Mouse (Mus musculus) macrophage (primary cell): ENCODE measurements around the gene Plxna1. TPM values are rescaled to one million over a fixed set of nuclear protein-coding genes. Genes with fewer than 3 reads are reported as not detected.
A peak's percentile ranks its signal among the peaks of the same experiment; 100 is the strongest.

Experiments used
- H3K27ac ChIP-seq: fragments of 350-480 bp; formaldehyde crosslinking; 2 replicates; pipeline ENCODE4 v1.9.0; 2021
- H3K36me3 ChIP-seq: fragments of 350-480 bp; formaldehyde crosslinking; 2 replicates; pipeline ENCODE4 v1.9.0; 2021; ENCODE audit errors: inconsistent target
- H3K4me3 ChIP-seq: fragments of 350-480 bp; formaldehyde crosslinking; 2 replicates; pipeline ENCODE4 v1.9.0; 2021; ENCODE audit errors: inconsistent target
- H3K79me2 ChIP-seq: fragments of 350-480 bp; formaldehyde crosslinking; 2 replicates; pipeline ENCODE4 v1.9.0; 2021; ENCODE audit errors: inconsistent target
- WGBS: methylation state at CpG from one replicate; pipeline ENCODE4 v1.1.7; 2026; ENCODE audit warnings: inconsistent platforms; ENCODE audit not compliant: missing documents; 5-methylcytosine and 5-hydroxymethylcytosine counted together
- polyA plus RNA-seq: library from polyadenylated mRNA; stranded (reverse); fragments of 250-400 nt; gene quantifications from 3 replicates; pipeline ENCODE4 v1.2.4, GENCODE M21; 2018; ENCODE audit warnings: inconsistent platforms

The Plxna1 gene
- polyA plus RNA-seq, 1 experiment from 2014 or later, result 104 TPM

GRCm38 (mm10) chr6:89381851-89382250, 19.4 kb upstream of the Plxna1 start:
- Histone ChIP-seq H3K4me3 (no peak overlapping the region), H3K79me2 (no peaks in the 10 kb centered on the region), H3K27ac (no peak overlapping the region), H3K36me3 (no peaks in the 10 kb centered on the region)
- 94% methylated on average over 5 of the region's 5 CpGs for WGBS

GRCm38 (mm10) chr6:89381172-89381571, 18.8 kb upstream of the Plxna1 start:
- 83% methylated on average over 3 of the region's 3 CpGs for WGBS
- no peaks in the 10 kb centered on the region for H3K36me3 ChIP-seq
- no peak overlapping the region for H3K4me3 ChIP-seq
- no peak overlapping the region for H3K27ac ChIP-seq
- H3K79me2 ChIP-seq, result no peaks in the 10 kb centered on the region

GRCm38 (mm10) chr6:89380751-89381150, 18.3 kb upstream of the Plxna1 start:
- H3K79me2 ChIP-seq, result no peaks in the 10 kb centered on the region
- no peaks in the 10 kb centered on the region for H3K36me3 ChIP-seq
- H3K27ac ChIP-seq, result no peak overlapping the region
- H3K4me3 ChIP-seq, result no peak overlapping the region
- 97% methylated on average over 3 of the region's 3 CpGs for WGBS

GRCm38 (mm10) chr6:89378264-89378663, 15.8 kb upstream of the Plxna1 start:
- no peak overlapping the region for H3K27ac ChIP-seq
- H3K79me2 ChIP-seq, result no peaks in the 10 kb centered on the region
- H3K36me3 ChIP-seq, result no peaks in the 10 kb centered on the region
- no peak overlapping the region for H3K4me3 ChIP-seq
- WGBS, result 77% methylated on average over 2 of the region's 2 CpGs

GRCm38 (mm10) chr6:89368812-89369211, 6.4 kb upstream of the Plxna1 start:
- Histone ChIP-seq H3K79me2 (no peaks in the 10 kb centered on the region), H3K27ac (peak overlapping the region; percentile 45), H3K36me3 (no peaks in the 10 kb centered on the region), H3K4me3 (no peak overlapping the region)

- H3K27ac ChIP-seq, result peak overlapping the region; percentile 58
- no peaks in the 10 kb centered on the region for H3K36me3 ChIP-seq
- H3K4me3 ChIP-seq, result no peak overlapping the region
- peaks cover 23% of the 10 kb centered on the region for H3K79me2 ChIP-seq
- WGBS, result 47% methylated on average over 3 of the region's 3 CpGs
Observed at GRCm38 (mm10) chr6:89364342-89364741, 1.9 kb upstream of the Plxna1 start.

- WGBS, result 49% methylated on average over 16 of the region's 16 CpGs
- peak overlapping the region; percentile 58 for H3K27ac ChIP-seq
- no peaks in the 10 kb centered on the region for H3K36me3 ChIP-seq
- peaks cover 35% of the 10 kb centered on the region for H3K79me2 ChIP-seq
- no peak overlapping the region for H3K4me3 ChIP-seq
Observed at GRCm38 (mm10) chr6:89363107-89363451, 659 bp upstream of the Plxna1 start.

GRCm38 (mm10) chr6:89361418-89362280, 771 bp downstream of the Plxna1 start:
- peak overlapping the region; percentile 31 for H3K27ac ChIP-seq
- H3K4me3 ChIP-seq, result peak overlapping the region; percentile 68
- H3K79me2 ChIP-seq, result peaks cover 50% of the 10 kb centered on the region
- peaks cover 8% of the 10 kb centered on the region; the same call in 1 of the 2 replicates for H3K36me3 ChIP-seq
- 2% methylated on average over 79 of the region's 80 CpGs for WGBS

- 81% methylated on average over 8 of the region's 8 CpGs for WGBS
- peak overlapping the region; percentile 31 for H3K27ac ChIP-seq
- peaks cover 14% of the 10 kb centered on the region for H3K36me3 ChIP-seq
- peak overlapping the region; percentile 68 for H3K4me3 ChIP-seq
- peaks cover 58% of the 10 kb centered on the region for H3K79me2 ChIP-seq
Observed at GRCm38 (mm10) chr6:89360709-89361417, 1.6 kb downstream of the Plxna1 start.

- WGBS, result 97% methylated on average over 20 of the region's 20 CpGs
- Histone ChIP-seq H3K4me3 (peak overlapping the region; percentile 68; the same call in 1 of the 2 replicates), H3K79me2 (peaks cover 66% of the 10 kb centered on the region)
Observed at GRCm38 (mm10) chr6:89359771-89360708, 2.4 kb downstream of the Plxna1 start.

GRCm38 (mm10) chr6:89359192-89359591, 3.2 kb downstream of the Plxna1 start:
- WGBS, result 100% methylated on average over 3 of the region's 3 CpGs

More at GRCm38 (mm10) chr6:89359771-89360708, 2.4 kb downstream of the Plxna1 start:
- Histone ChIP-seq H3K27ac (no peak overlapping the region), H3K36me3 (peaks cover 22% of the 10 kb centered on the region)

GRCm38 (mm10) chr6:89355661-89356060, 6.8 kb downstream of the Plxna1 start:
- Histone ChIP-seq H3K27ac (no peak overlapping the region), H3K4me3 (no peak overlapping the region), H3K36me3 (peaks cover 66% of the 10 kb centered on the region), H3K79me2 (peaks cover 100% of the 10 kb centered on the region)
- WGBS, result 94% methylated on average over 7 of the region's 7 CpGs

More at GRCm38 (mm10) chr6:89359192-89359591, 3.2 kb downstream of the Plxna1 start:
- no peak overlapping the region for H3K4me3 ChIP-seq
- H3K27ac ChIP-seq, result no peak overlapping the region
- peaks cover 74% of the 10 kb centered on the region for H3K79me2 ChIP-seq
- H3K36me3 ChIP-seq, result peaks cover 31% of the 10 kb centered on the region

- 72% methylated on average over 11 of the region's 12 CpGs for WGBS
- Histone ChIP-seq H3K4me3 (no peak overlapping the region), H3K27ac (no peak overlapping the region), H3K36me3 (peaks cover 75% of the 10 kb centered on the region), H3K79me2 (peaks cover 100% of the 10 kb centered on the region)
Observed at GRCm38 (mm10) chr6:89354726-89355125, 7.7 kb downstream of the Plxna1 start.

- Histone ChIP-seq H3K4me3 (no peak overlapping the region), H3K79me2 (peaks cover 100% of the 10 kb centered on the region), H3K36me3 (peaks cover 82% of the 10 kb centered on the region), H3K27ac (no peak overlapping the region)
- WGBS, result 89% methylated on average over 5 of the region's 5 CpGs
Observed at GRCm38 (mm10) chr6:89354076-89354475, 8.3 kb downstream of the Plxna1 start.
